Mouse (Mus musculus): ENCODE data around the gene Plin5. TPM values are rescaled to one million over a fixed set of nuclear protein-coding genes. Genes with fewer than 3 reads are reported as not detected.
A peak's percentile ranks its signal among the peaks of the same experiment; 100 is the strongest.

Gene Plin5
- polyA plus RNA-seq (2014; fragmentation: Nextera tagmentation; extraction: Ambion mirVana) = 1.1 and 1.3 TPM in 2 replicates

- 1% methylated on average over 27 of the region's 27 CpGs for WGBS
- Histone ChIP-seq H3K4me2 (replicated peaks; ENCODE audit: low read depth, low read length) (peak within 1 kb of the TSS; percentile 61), H3K27ac (ENCODE audit: low read depth, low read length) (no peak within 1 kb of the TSS), H3K4me3 (ENCODE audit: low read length) (peak within 1 kb of the TSS; percentile 35), H3K27me3 (ENCODE audit: control insufficient read depth, insufficient read depth, low read length) (peaks cover 37% of the 10 kb centered on the region), H3K9ac (ENCODE audit: low read depth, low read length) (no peak within 1 kb of the TSS), H3K9me3 (ENCODE audit: control insufficient read depth, low read length) (peaks cover 2% of the 10 kb centered on the region), H3K4me1 (ENCODE audit: control insufficient read depth, insufficient read depth, low read length) (peaks cover 12% of the 10 kb centered on the region; the same call in 1 of the 2 replicates), H3K36me3 (ENCODE audit: control insufficient read depth, insufficient read depth, low read length) (no peaks in the 10 kb centered on the region)
- ATAC-seq (ENCODE audit: low FRiP score, low TSS enrichment) = peak; percentile 36; the same call in 1 of the 2 replicates
These were observed at the start of gene Plin5 for GRCm38 (mm10) chr17:56117251-56117710. Plin5 (minus strand) TSS chr17:56117596.

- Histone ChIP-seq H3K36me3 (ENCODE audit: control insufficient read depth, insufficient read depth, low read length) (no peaks in the 10 kb centered on the region), H3K27me3 (ENCODE audit: control insufficient read depth, insufficient read depth, low read length) (peaks cover 3% of the 10 kb centered on the region; the same call in 1 of the 2 replicates), H3K9ac (ENCODE audit: low read depth, low read length) (no peak overlapping the region), H3K4me2 (replicated peaks; ENCODE audit: low read depth, low read length) (no peak overlapping the region), H3K27ac (ENCODE audit: low read depth, low read length) (no peak overlapping the region), H3K4me3 (ENCODE audit: low read length) (no peak overlapping the region), H3K9me3 (ENCODE audit: control insufficient read depth, low read length) (no peaks in the 10 kb centered on the region), H3K4me1 (ENCODE audit: control insufficient read depth, insufficient read depth, low read length) (peaks cover 11% of the 10 kb centered on the region)
- WGBS = 52% methylated on average over 11 of the region's 11 CpGs
- ATAC-seq (ENCODE audit: low FRiP score, low TSS enrichment) = no peak
These were observed 48.3 kb upstream of the Plin5 start for GRCm38 (mm10) chr17:56165671-56166070.

GRCm38 (mm10) chr17:56164510-56164909 is 47.1 kb upstream of the Plin5 start:
- Histone ChIP-seq H3K27ac (ENCODE audit: low read depth, low read length) (no peak overlapping the region), H3K4me3 (ENCODE audit: low read length) (no peak overlapping the region), H3K36me3 (ENCODE audit: control insufficient read depth, insufficient read depth, low read length) (no peaks in the 10 kb centered on the region), H3K9ac (ENCODE audit: low read depth, low read length) (no peak overlapping the region), H3K27me3 (ENCODE audit: control insufficient read depth, insufficient read depth, low read length) (peaks cover 3% of the 10 kb centered on the region; the same call in 1 of the 2 replicates), H3K4me1 (ENCODE audit: control insufficient read depth, insufficient read depth, low read length) (peaks cover 11% of the 10 kb centered on the region), H3K9me3 (ENCODE audit: control insufficient read depth, low read length) (no peaks in the 10 kb centered on the region), H3K4me2 (replicated peaks; ENCODE audit: low read depth, low read length) (no peak overlapping the region)
- no peak for ATAC-seq (ENCODE audit: low FRiP score, low TSS enrichment)
- 83% methylated on average over 3 of the region's 3 CpGs for WGBS

GRCm38 (mm10) chr17:56163523-56164102 is 46.2 kb upstream of the Plin5 start:
- Histone ChIP-seq H3K27me3 (ENCODE audit: control insufficient read depth, insufficient read depth, low read length) (peaks cover 8% of the 10 kb centered on the region; the same call in 1 of the 2 replicates), H3K4me2 (replicated peaks; ENCODE audit: low read depth, low read length) (peak overlapping the region; percentile 76), H3K4me3 (ENCODE audit: low read length) (peak overlapping the region; percentile 41; the same call in 1 of the 2 replicates), H3K4me1 (ENCODE audit: control insufficient read depth, insufficient read depth, low read length) (peaks cover 15% of the 10 kb centered on the region), H3K9me3 (ENCODE audit: control insufficient read depth, low read length) (no peaks in the 10 kb centered on the region), H3K27ac (ENCODE audit: low read depth, low read length) (no peak overlapping the region), H3K36me3 (ENCODE audit: control insufficient read depth, insufficient read depth, low read length) (no peaks in the 10 kb centered on the region), H3K9ac (ENCODE audit: low read depth, low read length) (no peak overlapping the region)
- ATAC-seq (ENCODE audit: low FRiP score, low TSS enrichment) = no peak
- WGBS = 75% methylated on average over 6 of the region's 6 CpGs

- H3K36me3 ChIP-seq (ENCODE audit: control insufficient read depth, insufficient read depth, low read length) = no peaks in the 10 kb centered on the region
- no peaks in the 10 kb centered on the region for H3K9me3 ChIP-seq (ENCODE audit: control insufficient read depth, low read length)
- H3K9ac ChIP-seq (ENCODE audit: low read depth, low read length) = peak within 1 kb of the TSS; percentile 28
- H3K27ac ChIP-seq (ENCODE audit: low read depth, low read length) = no peak within 1 kb of the TSS; the same call in 1 of the 2 replicates
- H3K4me3 ChIP-seq (ENCODE audit: low read length) = peak within 1 kb of the TSS; percentile 41
- peak; percentile 97 for ATAC-seq (ENCODE audit: low FRiP score, low TSS enrichment)
- peaks cover 15% of the 10 kb centered on the region for H3K4me1 ChIP-seq (ENCODE audit: control insufficient read depth, insufficient read depth, low read length)
- peak within 1 kb of the TSS; percentile 76 for H3K4me2 ChIP-seq (replicated peaks; ENCODE audit: low read depth, low read length)
- WGBS = 1% methylated on average over 30 of the region's 30 CpGs
- H3K27me3 ChIP-seq (ENCODE audit: control insufficient read depth, insufficient read depth, low read length) = peaks cover 15% of the 10 kb centered on the region; the same call in 1 of the 2 replicates
These were observed 44.9 kb upstream of the Plin5 start, which contains the start of gene Tnfaip8l1 for GRCm38 (mm10) chr17:56162231-56162774. Tnfaip8l1 (plus strand) TSS chr17:56162477.

GRCm38 (mm10) chr17:56159729-56160128 is 42.3 kb upstream of the Plin5 start:
- ATAC-seq (ENCODE audit: low FRiP score, low TSS enrichment) = no peak
- Histone ChIP-seq H3K27me3 (ENCODE audit: control insufficient read depth, insufficient read depth, low read length) (peaks cover 21% of the 10 kb centered on the region; the same call in 1 of the 2 replicates), H3K27ac (ENCODE audit: low read depth, low read length) (no peak overlapping the region), H3K4me3 (ENCODE audit: low read length) (no peak overlapping the region), H3K9me3 (ENCODE audit: control insufficient read depth, low read length) (no peaks in the 10 kb centered on the region), H3K4me2 (replicated peaks; ENCODE audit: low read depth, low read length) (no peak overlapping the region), H3K36me3 (ENCODE audit: control insufficient read depth, insufficient read depth, low read length) (no peaks in the 10 kb centered on the region), H3K9ac (ENCODE audit: low read depth, low read length) (no peak overlapping the region), H3K4me1 (ENCODE audit: control insufficient read depth, insufficient read depth, low read length) (peaks cover 15% of the 10 kb centered on the region)
- WGBS = 2% methylated on average over 9 of the region's 9 CpGs

- H3K4me1 ChIP-seq (ENCODE audit: control insufficient read depth, insufficient read depth, low read length) = peaks cover 5% of the 10 kb centered on the region; the same call in 1 of the 2 replicates
- H3K27ac ChIP-seq (ENCODE audit: low read depth, low read length) = no peak overlapping the region
- no peaks in the 10 kb centered on the region for H3K9me3 ChIP-seq (ENCODE audit: control insufficient read depth, low read length)
- peaks cover 49% of the 10 kb centered on the region for H3K27me3 ChIP-seq (ENCODE audit: control insufficient read depth, insufficient read depth, low read length)
- H3K36me3 ChIP-seq (ENCODE audit: control insufficient read depth, insufficient read depth, low read length) = no peaks in the 10 kb centered on the region
- H3K9ac ChIP-seq (ENCODE audit: low read depth, low read length) = no peak overlapping the region
- 25% methylated on average over 9 of the region's 9 CpGs for WGBS
- ATAC-seq (ENCODE audit: low FRiP score, low TSS enrichment) = peak; percentile 40; the same call in 1 of the 2 replicates
- H3K4me2 ChIP-seq (replicated peaks; ENCODE audit: low read depth, low read length) = no peak overlapping the region
- no peak overlapping the region for H3K4me3 ChIP-seq (ENCODE audit: low read length)
These were observed 36.2 kb upstream of the Plin5 start for GRCm38 (mm10) chr17:56153643-56154042.

GRCm38 (mm10) chr17:56149897-56150296 is 32.5 kb upstream of the Plin5 start:
- 39% methylated on average over 2 of the region's 2 CpGs for WGBS
- H3K27me3 ChIP-seq (ENCODE audit: control insufficient read depth, insufficient read depth, low read length) = peaks cover 63% of the 10 kb centered on the region

More at GRCm38 (mm10) chr17:56149897-56150296, 32.5 kb upstream of the Plin5 start:
- H3K36me3 ChIP-seq (ENCODE audit: control insufficient read depth, insufficient read depth, low read length) = no peaks in the 10 kb centered on the region
- no peak for ATAC-seq (ENCODE audit: low FRiP score, low TSS enrichment)
- H3K9ac ChIP-seq (ENCODE audit: low read depth, low read length) = no peak overlapping the region
- no peak overlapping the region for H3K27ac ChIP-seq (ENCODE audit: low read depth, low read length)
- peaks cover 5% of the 10 kb centered on the region; the same call in 1 of the 2 replicates for H3K4me1 ChIP-seq (ENCODE audit: control insufficient read depth, insufficient read depth, low read length)
- no peaks in the 10 kb centered on the region for H3K9me3 ChIP-seq (ENCODE audit: control insufficient read depth, low read length)
- no peak overlapping the region for H3K4me3 ChIP-seq (ENCODE audit: low read length)
- no peak overlapping the region for H3K4me2 ChIP-seq (replicated peaks; ENCODE audit: low read depth, low read length)

All from kidney, embryonic 14.5 days (tissue).